Mouse (Mus musculus) testis, adult 2 months (tissue): ENCODE results near the gene Nos1ap.

Experiments
- CTCF ChIP-seq: fragments of 200-500 bp; IDR thresholded peaks from 2 replicates; pipeline ENCODE4 v1.5.1; 2012; ENCODE audit warnings: low read depth, mild to moderate bottlenecking, inconsistent platforms, low read length, moderate library complexity; ENCODE audit not compliant: control insufficient read depth, insufficient read depth, insufficient replicate concordance
- POLR2A ChIP-seq: fragments of 200-500 bp; IDR thresholded peaks from 2 replicates; pipeline ENCODE4 v1.6.1; 2012; ENCODE audit warnings: low read depth, mild to moderate bottlenecking, inconsistent platforms, low read length, moderate library complexity; ENCODE audit not compliant: control insufficient read depth

GRCm38 (mm10) chr1:170385416-170385815, 204.2 kb downstream of the Nos1ap start:
- no peak for TF ChIP-seq CTCF
- no peak for TF ChIP-seq POLR2A
